Mouse (Mus musculus) intestine, postnatal 0 days (tissue): ENCODE results near the gene Rubcn. TPM values are rescaled to one million over a fixed set of nuclear protein-coding genes. Genes with fewer than 3 reads are reported as not detected.
A peak's percentile ranks its signal among the peaks of the same experiment; 100 is the strongest.

Experiments
- ATAC-seq: fragments of 200-750 bp; cut with Nextera tagmentation; 2 replicates; pipeline ENCODE4 v1.8.0; 2017; ENCODE audit warnings: mild to moderate bottlenecking, moderate TSS enrichment, moderate library complexity
- H3K27ac ChIP-seq: fragments of 300-500 bp; sonication (generic); 2 replicates; pipeline ENCODE4 v1.5.1; 2014; ENCODE audit warnings: mild to moderate bottlenecking, low read depth, low read length, moderate library complexity
- H3K27me3 ChIP-seq: fragments of 300-500 bp; sonication (generic); replicated peaks from 2 replicates; pipeline ENCODE4 v1.6.1; 2014; ENCODE audit warnings: low read length, mixed read lengths; ENCODE audit not compliant: control insufficient read depth, insufficient read depth
- H3K36me3 ChIP-seq: fragments of 300-500 bp; sonication (generic); 2 replicates; pipeline ENCODE4 v1.6.1; 2014; ENCODE audit warnings: mild to moderate bottlenecking, moderate library complexity; ENCODE audit not compliant: control insufficient read depth, insufficient read depth
- H3K4me1 ChIP-seq: fragments of 300-500 bp; sonication (generic); replicated peaks from 2 replicates; pipeline ENCODE4 v1.6.1; 2014; ENCODE audit warnings: antibody characterized with exemption, low read length, mixed read lengths; ENCODE audit not compliant: control insufficient read depth, insufficient read depth
- H3K4me2 ChIP-seq: fragments of 300-500 bp; sonication (generic); replicated peaks from 2 replicates; pipeline ENCODE4 v1.6.1; 2014; ENCODE audit warnings: low read depth, mild to moderate bottlenecking, moderate library complexity
- H3K4me3 ChIP-seq: fragments of 300-500 bp; sonication (generic); 2 replicates; pipeline ENCODE4 v1.5.1; 2014; ENCODE audit warnings: low read depth, low read length
- H3K9ac ChIP-seq: fragments of 300-500 bp; sonication (generic); 2 replicates; pipeline ENCODE4 v1.6.1; 2014; ENCODE audit warnings: mild to moderate bottlenecking, low read depth, low read length
- H3K9me3 ChIP-seq: fragments of 300-500 bp; sonication (generic); 2 replicates; pipeline ENCODE4 v1.6.1; 2016; ENCODE audit warnings: mixed run types; ENCODE audit not compliant: control insufficient read depth
- CTCF ChIP-seq: sonication (generic); IDR thresholded peaks from 2 replicates; pipeline ENCODE4 v1.5.1; 2016; ENCODE audit warnings: low read depth, mild to moderate bottlenecking, control low read depth, antibody characterized with exemption, moderate library complexity
- WGBS: fragments of 180-500 bp; shearing (Covaris S2); extraction: QIAGEN DNeasy Blood & Tissue Kit; methylation state at CpG from one replicate; pipeline ENCODE4 v1.1.7; 2014; 5-methylcytosine and 5-hydroxymethylcytosine counted together
- polyA plus RNA-seq: library from polyadenylated mRNA; unstranded; fragments of >200 nt; fragmentation: Nextera tagmentation; extraction: Ambion mirVana; gene quantifications from 2 replicates; pipeline ENCODE4 v1.2.1, GENCODE M21; 2015

Gene Rubcn
- polyA plus RNA-seq, 1 experiment from 2014 or later: 8.6 TPM

GRCm38 (mm10) chr16:32865401-32865800 is 12.2 kb downstream of the Rubcn start:
- H3K27ac ChIP-seq: no peak overlapping the region
- no peaks in the 10 kb centered on the region for H3K27me3 ChIP-seq
- no peak for TF ChIP-seq CTCF
- 0 out of 2 replicates have a peak overlapping the region, but pooled peaks have one; percentile 13 for H3K4me2 ChIP-seq
- no peaks in the 10 kb centered on the region for H3K9me3 ChIP-seq
- no peak overlapping the region for H3K9ac ChIP-seq
- no peak for ATAC-seq
- H3K36me3 ChIP-seq: peaks cover 20% of the 10 kb centered on the region
- peaks cover 9% of the 10 kb centered on the region; the same call in 1 of the 2 replicates for H3K4me1 ChIP-seq
- no peak overlapping the region for H3K4me3 ChIP-seq
- WGBS: 82% methylated on average over 4 of the region's 4 CpGs

GRCm38 (mm10) chr16:32861813-32862385 is 15.7 kb downstream of the Rubcn start:
- TF ChIP-seq CTCF: no peak
- H3K27ac ChIP-seq: no peak overlapping the region
- WGBS: 91% methylated on average over 3 of the region's 3 CpGs
- peaks cover 21% of the 10 kb centered on the region for H3K36me3 ChIP-seq
- no peaks in the 10 kb centered on the region for H3K9me3 ChIP-seq
- H3K4me2 ChIP-seq: no peak overlapping the region
- no peak overlapping the region for H3K9ac ChIP-seq
- H3K4me3 ChIP-seq: no peak overlapping the region
- no peaks in the 10 kb centered on the region for H3K27me3 ChIP-seq
- no peak for ATAC-seq
- 0 out of 2 replicates have a peak, but pooled peaks cover 3% of the 10 kb centered on the region for H3K4me1 ChIP-seq

DNA sequence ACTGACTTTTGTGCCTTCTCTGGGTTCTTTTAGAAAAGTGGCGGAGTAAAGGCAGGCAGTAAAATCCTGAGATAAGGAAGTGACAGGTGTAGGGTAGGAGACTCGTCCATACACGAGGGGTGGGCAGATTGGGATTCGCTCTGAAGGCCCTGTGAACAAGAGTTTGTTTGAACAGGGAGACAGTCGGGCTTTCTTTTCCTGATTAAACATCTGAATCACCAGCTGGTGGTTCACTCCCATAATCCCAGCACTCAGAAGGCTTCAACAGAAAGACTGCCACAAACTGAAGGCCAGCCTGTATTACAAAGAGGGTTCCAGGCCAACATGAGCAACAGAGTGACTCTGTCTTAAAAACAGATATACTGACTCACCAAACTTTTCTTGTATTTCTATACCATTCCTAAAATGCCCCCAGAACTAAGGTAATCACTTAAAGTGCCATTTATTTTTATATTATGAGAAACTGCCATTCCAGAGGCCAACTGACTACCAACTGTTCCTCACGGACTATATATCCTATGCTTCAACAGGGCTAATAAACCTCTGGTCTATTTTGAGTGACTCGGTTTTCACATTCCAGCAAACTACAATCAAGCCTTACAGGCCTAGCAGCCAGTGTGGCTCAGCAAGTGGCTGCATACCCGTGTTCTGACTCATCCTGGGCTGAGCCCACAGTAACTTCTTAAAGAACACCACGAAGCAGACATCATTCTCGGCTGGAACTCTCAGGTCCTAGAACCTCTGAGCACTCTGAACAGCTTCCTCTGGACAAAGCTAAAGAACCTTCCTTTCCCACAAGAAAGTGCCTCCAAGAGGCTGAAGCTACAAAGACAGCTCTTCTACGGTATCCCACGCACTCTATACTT is 18.6 kb downstream of the Rubcn start:
- Histone ChIP-seq H3K4me2 (peak overlapping the region; percentile 9; the same call in 1 of the 2 replicates), H3K4me1 (0 out of 2 replicates have a peak, but pooled peaks cover 3% of the 10 kb centered on the region), H3K36me3 (peaks cover 34% of the 10 kb centered on the region), H3K27ac (peak overlapping the region; percentile 52), H3K9ac (peak overlapping the region; percentile 12; the same call in 1 of the 2 replicates), H3K27me3 (no peaks in the 10 kb centered on the region), H3K4me3 (no peak overlapping the region), H3K9me3 (no peaks in the 10 kb centered on the region)
- WGBS: 34% methylated on average over 12 of the region's 12 CpGs
- no peak for TF ChIP-seq CTCF
- peak; percentile 55; the same call in 1 of the 2 replicates for ATAC-seq

DNA sequence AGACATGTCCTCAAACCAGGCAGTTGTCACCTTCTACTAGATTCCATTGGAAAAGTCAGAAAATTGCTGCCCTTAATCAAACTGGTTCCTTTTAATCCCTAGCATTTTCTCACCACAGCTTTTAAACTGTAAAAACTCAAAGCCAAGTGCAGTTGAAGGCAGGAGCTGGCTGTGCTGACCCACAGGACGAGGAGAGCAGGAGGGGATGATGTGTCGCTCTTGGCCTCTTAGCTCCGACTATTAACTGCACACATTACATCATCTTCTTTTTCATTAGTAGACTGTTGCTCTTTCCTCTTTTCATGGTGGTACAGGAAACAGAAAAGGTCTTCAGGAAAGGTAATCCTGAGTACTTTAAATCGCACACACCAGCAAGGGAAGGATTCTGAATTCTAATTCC is 19.2 kb downstream of the Rubcn start:
- peak overlapping the region; percentile 9; the same call in 1 of the 2 replicates for H3K4me2 ChIP-seq
- WGBS: 33% methylated on average over 4 of the region's 4 CpGs
- H3K27ac ChIP-seq: peak overlapping the region; percentile 52
- ATAC-seq: 0 out of 2 replicates have a peak, but pooled peaks have one; percentile 34
- H3K36me3 ChIP-seq: peaks cover 33% of the 10 kb centered on the region
- no peaks in the 10 kb centered on the region for H3K27me3 ChIP-seq
- H3K9ac ChIP-seq: peak overlapping the region; percentile 12; the same call in 1 of the 2 replicates
- no peaks in the 10 kb centered on the region for H3K9me3 ChIP-seq
- H3K4me1 ChIP-seq: 0 out of 2 replicates have a peak, but pooled peaks cover 3% of the 10 kb centered on the region
- TF ChIP-seq CTCF: no peak
- H3K4me3 ChIP-seq: no peak overlapping the region

DNA sequence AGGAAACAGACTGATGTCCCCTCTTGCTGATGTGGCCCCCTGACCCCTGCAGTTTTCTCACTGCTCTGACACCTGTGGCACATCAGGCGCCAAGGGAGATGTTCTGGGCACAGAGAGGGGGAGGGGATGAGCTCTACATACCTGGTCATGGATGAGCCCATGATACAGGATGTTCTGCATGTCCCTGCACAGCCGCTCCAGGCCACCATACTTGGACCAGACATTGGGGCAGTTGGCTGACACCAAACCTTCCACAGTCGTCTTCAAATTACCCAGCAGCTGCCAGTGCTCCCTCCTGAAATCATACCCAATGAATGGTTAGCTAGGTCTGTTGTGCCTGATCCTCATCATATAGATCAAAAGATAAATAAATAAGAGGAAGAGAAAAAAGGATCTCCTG is 20.8 kb downstream of the Rubcn start:
- Histone ChIP-seq H3K36me3 (peaks cover 33% of the 10 kb centered on the region), H3K27ac (no peak overlapping the region), H3K27me3 (no peaks in the 10 kb centered on the region), H3K9me3 (no peaks in the 10 kb centered on the region), H3K4me2 (no peak overlapping the region), H3K9ac (no peak overlapping the region), H3K4me1 (0 out of 2 replicates have a peak, but pooled peaks cover 3% of the 10 kb centered on the region), H3K4me3 (no peak overlapping the region)
- WGBS: 94% methylated on average over 3 of the region's 3 CpGs
- no peak for TF ChIP-seq CTCF
- no peak for ATAC-seq

GRCm38 (mm10) chr16:32854050-32854571 is 23.5 kb downstream of the Rubcn start:
- Histone ChIP-seq H3K9ac (no peak overlapping the region), H3K27ac (no peak overlapping the region), H3K4me1 (0 out of 2 replicates have a peak, but pooled peaks cover 3% of the 10 kb centered on the region), H3K4me3 (no peak overlapping the region), H3K27me3 (no peaks in the 10 kb centered on the region), H3K36me3 (peaks cover 28% of the 10 kb centered on the region), H3K4me2 (no peak overlapping the region), H3K9me3 (no peaks in the 10 kb centered on the region)
- no peak for TF ChIP-seq CTCF
- ATAC-seq: no peak
- WGBS: 74% methylated on average over 2 of the region's 2 CpGs
